Mouse (Mus musculus) cerebellum, adult 2 months (tissue): ENCODE results near the gene Flii. TPM values are rescaled to one million over a fixed set of nuclear protein-coding genes. Genes with fewer than 3 reads are reported as not detected.
A peak's percentile ranks its signal among the peaks of the same experiment; 100 is the strongest.

Experiments used
- DNase-seq, 2 experiments: peaks; one replicate each; pipeline ENCODE4 v3.0.0; 2021
- H3K27ac ChIP-seq: fragments of 200-500 bp; 2 replicates; pipeline ENCODE4 v1.5.1; 2012; ENCODE audit warnings: low read length, control low read depth, inconsistent platforms; ENCODE audit not compliant: insufficient read depth
- H3K27me3 ChIP-seq: fragments of 200-500 bp; 2 replicates; pipeline ENCODE4 v1.6.1; 2012; ENCODE audit warnings: inconsistent platforms, mild to moderate bottlenecking, low read length, moderate library complexity; ENCODE audit not compliant: control insufficient read depth, insufficient read depth
- H3K4me1 ChIP-seq: fragments of 200-500 bp; 2 replicates; pipeline ENCODE4 v1.6.1; 2011; ENCODE audit warnings: low read length; ENCODE audit not compliant: control insufficient read depth, insufficient read depth
- H3K4me3 ChIP-seq: fragments of 200-500 bp; replicated peaks from 2 replicates; pipeline ENCODE3; 2011; ENCODE audit warnings: mild to moderate bottlenecking, low read depth, low read length, control low read depth; ENCODE audit not compliant: insufficient read depth
- CTCF ChIP-seq: fragments of 200-500 bp; IDR thresholded peaks from 2 replicates; pipeline ENCODE4 v1.5.1; 2011; ENCODE audit warnings: low read depth, mild to moderate bottlenecking, control low read depth, low read length, moderate library complexity, borderline replicate concordance; ENCODE audit not compliant: insufficient read depth
- POLR2A ChIP-seq: fragments of 200-500 bp; IDR thresholded peaks from 2 replicates; pipeline ENCODE4 v1.6.1; 2011; ENCODE audit warnings: low read length, control low read depth, borderline replicate concordance; ENCODE audit not compliant: insufficient read depth
- WGBS: fragments of 180-500 bp; shearing (Covaris S2); methylation state at CpG from one replicate; pipeline ENCODE4 v1.1.7; 2018; 5-methylcytosine and 5-hydroxymethylcytosine counted together
- polyA plus RNA-seq: library from polyadenylated mRNA; depleted of rRNA; stranded (reverse); fragments of >200 nt; gene quantifications from 2 replicates; pipeline ENCODE4 v1.2.3, GENCODE M21; 2012; rRNA removed

The Flii gene
- polyA plus RNA-seq, 1 experiment = 177 TPM

DNA sequence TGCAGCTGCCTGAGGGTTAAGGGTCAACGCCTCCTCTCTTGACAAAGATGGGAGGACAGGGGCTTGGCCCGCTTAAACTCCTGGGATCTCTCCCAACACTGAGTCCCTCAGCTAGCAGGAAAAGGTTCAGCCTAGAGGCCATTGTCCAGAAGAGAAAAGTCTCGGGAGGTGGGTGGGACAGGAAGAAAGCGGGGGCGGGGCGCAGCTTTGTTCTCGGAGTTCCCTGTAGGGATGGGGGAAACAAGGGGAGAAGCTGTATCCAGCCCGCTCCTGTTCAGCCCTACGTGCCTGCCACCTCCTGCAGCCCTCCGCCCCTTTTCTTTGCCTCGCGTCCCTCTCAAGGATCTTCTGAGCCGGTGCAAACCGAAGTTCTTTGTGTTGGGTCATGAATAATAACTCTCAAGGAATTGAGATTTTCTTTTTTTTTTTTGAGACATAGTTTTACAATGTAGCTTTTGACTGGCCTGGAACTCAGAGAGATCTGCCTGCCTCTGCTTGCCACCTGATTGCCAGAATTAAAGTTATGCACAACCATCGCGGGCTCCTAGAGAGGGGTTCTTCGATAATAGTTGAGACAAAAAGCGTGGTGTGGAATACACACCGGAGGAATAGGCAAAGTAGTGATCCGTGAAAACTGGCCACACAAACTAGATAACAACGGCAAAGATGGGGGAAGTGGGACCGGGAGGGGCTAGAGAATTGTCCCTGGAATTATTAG lies 28.1 kb downstream of the Flii start:
- Histone ChIP-seq H3K27me3 (no peaks in the 10 kb centered on the region), H3K4me1 (peaks cover 26% of the 10 kb centered on the region), H3K4me3 (peak overlapping the region; percentile 91), H3K27ac (peak overlapping the region; percentile 66; the same call in 1 of the 2 replicates)
- 4% methylated on average over 22 of the region's 22 CpGs for WGBS
- TF ChIP-seq POLR2A = no peak
- TF ChIP-seq CTCF = no peak
- DNase-seq = peak; percentile 40 to 43

DNA sequence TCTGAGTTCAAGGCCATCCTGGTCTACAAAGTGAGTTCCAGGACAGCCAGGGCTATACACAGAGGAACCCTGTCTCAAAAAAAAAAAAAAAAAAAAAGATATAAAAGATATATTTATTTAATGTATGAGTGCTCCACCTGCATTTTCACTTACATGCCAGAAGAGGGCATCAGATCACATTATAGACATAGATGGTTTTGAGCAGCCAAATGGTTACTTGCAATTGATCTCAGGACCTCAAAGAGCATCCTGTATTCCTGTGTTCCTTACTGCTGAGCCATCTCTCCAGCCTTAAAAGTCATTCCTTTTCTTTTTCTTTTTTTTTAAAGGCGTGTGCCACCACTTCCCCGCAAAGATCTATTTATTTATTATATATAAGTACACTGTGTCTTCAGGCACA lies 29.5 kb downstream of the Flii start:
- H3K27ac ChIP-seq = no peak overlapping the region
- WGBS = 61% methylated on average over 2 of the region's 2 CpGs
- DNase-seq = peak in 1 of 2 experiments; percentile 32

DNA sequence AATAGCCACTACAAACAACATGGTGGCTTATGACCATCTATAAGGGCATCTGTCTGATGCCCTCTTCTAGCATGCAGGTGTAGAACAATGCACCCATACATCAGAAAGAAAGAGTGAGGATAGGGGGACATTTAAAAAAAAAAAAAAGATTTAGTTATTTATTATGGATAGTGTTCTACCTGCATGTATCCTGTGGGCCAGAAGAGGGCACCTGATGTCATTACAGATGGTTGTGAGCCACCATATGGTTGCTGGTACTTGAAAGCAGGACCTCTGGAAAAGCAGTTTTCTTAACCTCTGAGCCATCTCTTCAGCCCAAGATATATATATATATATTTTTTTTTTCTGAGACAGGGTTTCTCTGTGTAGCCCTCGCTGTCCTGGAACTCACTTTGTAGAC lies 30.9 kb downstream of the Flii start:
- Histone ChIP-seq H3K27ac (no peak overlapping the region), H3K27me3 (no peaks in the 10 kb centered on the region), H3K4me3 (no peak overlapping the region), H3K4me1 (0 out of 2 replicates have a peak, but pooled peaks cover 3% of the 10 kb centered on the region)
- TF ChIP-seq CTCF (no peak), POLR2A (no peak)
- WGBS = 69% methylated on average over 1 of the region's 1 CpGs
- peak in 1 of 2 experiments; percentile 4 for DNase-seq

More for the DNA sequence above, 29.5 kb downstream of the Flii start:
- TF ChIP-seq POLR2A (no peak), CTCF (peak; percentile 38; the same call in 1 of the 2 replicates)
- Histone ChIP-seq H3K4me3 (no peak overlapping the region), H3K4me1 (peaks cover 14% of the 10 kb centered on the region), H3K27me3 (no peaks in the 10 kb centered on the region)

Other genes with a start within 250 kb of the Flii start
- gene Alkbh5, start 190.9 kb downstream of the Flii start, polyA plus RNA-seq = 25.2 and 27.3 TPM in 2 replicates
- gene Llgl1, start 27.5 kb downstream of the Flii start, polyA plus RNA-seq = 88.3 and 90.5 TPM in 2 replicates
- 27.4 and 28.4 TPM in 2 replicates for gene Mief2, start 1.1 kb upstream of the Flii start, polyA plus RNA-seq
- gene Top3a, start 50.1 kb upstream of the Flii start, polyA plus RNA-seq = 6.8 and 7.2 TPM in 2 replicates
- gene Smcr8, start 50.3 kb upstream of the Flii start, polyA plus RNA-seq = 16.4 and 17.5 TPM in 2 replicates
- gene Shmt1, start 84.5 kb upstream of the Flii start, polyA plus RNA-seq = 3.3 and 4.5 TPM in 2 replicates
- 21.5 and 21.9 TPM in 2 replicates for gene Dhrs7b, start 103.4 kb upstream of the Flii start, polyA plus RNA-seq
- gene Tmem11, start 152.0 kb upstream of the Flii start, polyA plus RNA-seq = 58.3 and 62.7 TPM in 2 replicates
- gene Natd1, start 187.5 kb upstream of the Flii start, polyA plus RNA-seq = 16.6 and 16.7 TPM in 2 replicates
- 15.6 and 18.2 TPM in 2 replicates for gene Map2k3, start 204.8 kb upstream of the Flii start, polyA plus RNA-seq